18 mouse cellular contexts compared by ENCODE assay signal in the genomic region with DNA sequence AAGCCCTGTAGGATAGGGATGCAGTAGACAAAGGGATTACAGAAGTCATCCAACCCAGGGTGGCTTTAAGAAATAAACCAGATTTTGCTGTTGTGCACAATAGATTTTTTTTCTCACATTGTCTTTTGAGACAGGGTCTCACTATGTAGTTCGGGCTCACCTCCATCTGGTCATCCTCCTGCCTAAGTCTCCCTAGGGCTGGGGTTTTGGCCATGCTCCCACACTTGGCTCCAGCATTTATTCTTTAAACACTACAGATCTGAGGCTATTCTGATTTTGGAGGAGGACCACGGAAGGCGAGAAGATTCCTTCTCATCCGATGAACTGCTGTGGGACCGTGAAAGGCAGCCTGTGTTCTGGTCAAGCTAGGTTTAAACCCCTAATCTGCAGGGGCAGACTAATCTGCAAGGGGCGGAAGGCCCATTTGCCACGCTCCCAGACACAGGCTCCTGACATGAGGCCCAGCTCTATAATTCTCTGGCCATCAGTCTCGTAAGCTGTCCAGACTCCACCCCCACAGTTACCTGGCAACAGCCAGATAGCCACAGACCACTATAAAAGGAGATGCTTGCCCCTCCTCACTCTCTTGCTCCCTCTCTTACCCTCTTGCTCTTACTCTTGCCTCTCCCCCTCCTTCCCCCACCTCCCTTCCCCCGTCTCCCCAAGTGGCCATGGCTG. TPM values are rescaled to one million over a fixed set of nuclear protein-coding genes. Genes with fewer than 3 reads are reported as not detected.
A peak's percentile ranks its signal among the peaks of the same experiment; 100 is the strongest.
DNase-seq lines count a peak whose midpoint lies in the region; ATAC-seq and TF ChIP-seq lines count a peak whose summit lies in the region.
"Had no signal": no experiment of that assay in that cellular context is flagged by ENCODE, and none has a peak within 500 bp of the region (broad histone marks: within the 10 kb centered on the region; RNA-seq: fewer than 3 reads in every experiment).

No protein-coding gene starts in this region.

- 58% methylated on average over 9 of the region's 9 CpGs for WGBS in heart, postnatal 0 days
- WGBS in heart, embryonic 11.5 days (ENCODE audit: insufficient replicate concordance): 57% methylated on average over 9 of the region's 9 CpGs
- WGBS in forebrain, postnatal 0 days: 44% methylated on average over 9 of the region's 9 CpGs
- 51% methylated on average over 9 of the region's 9 CpGs for WGBS in limb, embryonic 10.5 days
- WGBS in neural tube, embryonic 14.5 days: 35% methylated on average over 9 of the region's 9 CpGs

- no peak for TF ChIP-seq CTCF in heart, postnatal 0 days (IDR thresholded peaks at IDR 0.05; ENCODE audit: low read depth)
- no peak for TF ChIP-seq CTCF in forebrain, postnatal 0 days (IDR thresholded peaks at IDR 0.05; ENCODE audit: low read depth)

- no peaks in the 10 kb centered on the region for H3K4me1 ChIP-seq in heart, postnatal 0 days (ENCODE audit: control insufficient read depth, insufficient read depth)
- H3K4me1 ChIP-seq in heart, embryonic 11.5 days (ENCODE audit: control insufficient read depth, insufficient read depth, low read length): peaks cover 5% of the 10 kb centered on the region; the same call in 1 of the 2 replicates
- H3K4me1 ChIP-seq in forebrain, postnatal 0 days (ENCODE audit: insufficient read depth): no peaks in the 10 kb centered on the region
- H3K4me1 ChIP-seq in limb, embryonic 10.5 days: peaks cover 8% of the 10 kb centered on the region
- H3K4me1 ChIP-seq in neural tube, embryonic 14.5 days (ENCODE audit: control insufficient read depth, insufficient read depth, low read length): no peaks in the 10 kb centered on the region
- H3K4me1 ChIP-seq: embryonic facial prominence, embryonic 12.5 days; limb, embryonic 13.5 days had no signal

- peak; percentile 29; the same call in 1 of the 2 replicates for ATAC-seq in heart, postnatal 0 days (ENCODE audit: insufficient read depth, low read depth)
- no peak for ATAC-seq in heart, embryonic 11.5 days (replicated peaks; ENCODE audit: insufficient number of reproducible peaks, low FRiP score, low TSS enrichment)
- 0 out of 2 replicates have a peak, but pooled peaks have one; percentile 20 for ATAC-seq in forebrain, postnatal 0 days
- peak; percentile 58; the same call in 1 of the 2 replicates for ATAC-seq in neural tube, embryonic 14.5 days (ENCODE audit: low read depth)
- ATAC-seq: CD4-positive, CD25-positive, alpha-beta regulatory T cell, adult 4 months; inflammation-experienced regulatory T-cells, adult 6 months had no signal

- no peak for TF ChIP-seq EP300 in heart, postnatal 0 days (IDR thresholded peaks at IDR 0.05; ENCODE audit: low read depth)

- no peaks in the 10 kb centered on the region for H3K9me3 ChIP-seq in heart, postnatal 0 days (replicated peaks; ENCODE audit: control insufficient read depth, low read length)
- no peaks in the 10 kb centered on the region for H3K9me3 ChIP-seq in heart, embryonic 11.5 days (replicated peaks; ENCODE audit: control insufficient read depth, low read length)
- H3K9me3 ChIP-seq in forebrain, postnatal 0 days (ENCODE audit: low read length): no peaks in the 10 kb centered on the region
- H3K9me3 ChIP-seq in limb, embryonic 10.5 days (replicated peaks): no peaks in the 10 kb centered on the region
- H3K9me3 ChIP-seq in neural tube, embryonic 14.5 days (ENCODE audit: control insufficient read depth, low read length): no peaks in the 10 kb centered on the region
- H3K9me3 ChIP-seq: embryonic facial prominence, embryonic 12.5 days; limb, embryonic 13.5 days had no signal

- no peak overlapping the region for H3K27ac ChIP-seq in heart, postnatal 0 days (ENCODE audit: low read depth)
- no peak overlapping the region for H3K27ac ChIP-seq in heart, embryonic 11.5 days (ENCODE audit: low read depth, low read length)
- no peak overlapping the region for H3K27ac ChIP-seq in forebrain, postnatal 0 days (ENCODE audit: low read depth, low read length)
- peak overlapping the region; percentile 25; the same call in 1 of the 2 replicates for H3K27ac ChIP-seq in limb, embryonic 10.5 days
- H3K27ac ChIP-seq in neural tube, embryonic 14.5 days (ENCODE audit: low read depth, low read length): no peak overlapping the region
- H3K27ac ChIP-seq: embryonic facial prominence, embryonic 12.5 days; limb, embryonic 13.5 days had no signal

- no peak overlapping the region for H3K4me3 ChIP-seq in heart, postnatal 0 days (ENCODE audit: low read depth, low read length)
- no peak overlapping the region for H3K4me3 ChIP-seq in heart, embryonic 11.5 days (ENCODE audit: low read depth, low read length)
- no peak overlapping the region for H3K4me3 ChIP-seq in forebrain, postnatal 0 days (ENCODE audit: low read depth, low read length)
- H3K4me3 ChIP-seq in limb, embryonic 10.5 days: no peak overlapping the region
- no peak overlapping the region for H3K4me3 ChIP-seq in neural tube, embryonic 14.5 days (ENCODE audit: low read depth, low read length)
- H3K4me3 ChIP-seq: embryonic facial prominence, embryonic 12.5 days; limb, embryonic 13.5 days had no signal

- H3K9ac ChIP-seq in heart, postnatal 0 days (replicated peaks; ENCODE audit: low read depth, low read length): no peak overlapping the region
- H3K9ac ChIP-seq in heart, embryonic 11.5 days (ENCODE audit: low read depth, low read length): no peak overlapping the region
- no peak overlapping the region for H3K9ac ChIP-seq in forebrain, postnatal 0 days
- no peak overlapping the region for H3K9ac ChIP-seq in neural tube, embryonic 14.5 days (replicated peaks; ENCODE audit: low read depth, low read length)
- H3K9ac ChIP-seq: embryonic facial prominence, embryonic 12.5 days; limb, embryonic 13.5 days had no signal

- peaks cover 92% of the 10 kb centered on the region for H3K36me3 ChIP-seq in heart, postnatal 0 days (replicated peaks; ENCODE audit: control insufficient read depth, insufficient read depth, low read length)
- peaks cover 60% of the 10 kb centered on the region for H3K36me3 ChIP-seq in heart, embryonic 11.5 days (ENCODE audit: control insufficient read depth, insufficient read depth, low read length)
- H3K36me3 ChIP-seq in forebrain, postnatal 0 days (ENCODE audit: insufficient read depth): no peaks in the 10 kb centered on the region
- H3K36me3 ChIP-seq in limb, embryonic 10.5 days: peaks cover 43% of the 10 kb centered on the region
- no peaks in the 10 kb centered on the region for H3K36me3 ChIP-seq in neural tube, embryonic 14.5 days (ENCODE audit: control insufficient read depth, insufficient read depth, low read length)

- H3K4me2 ChIP-seq in heart, postnatal 0 days (ENCODE audit: low read depth, low read length): no peak overlapping the region
- H3K4me2 ChIP-seq in heart, embryonic 11.5 days: no peak overlapping the region
- H3K4me2 ChIP-seq in forebrain, postnatal 0 days (ENCODE audit: low read depth): no peak overlapping the region
- H3K4me2 ChIP-seq in neural tube, embryonic 14.5 days (ENCODE audit: low read depth, low read length): no peak overlapping the region
- H3K4me2 ChIP-seq: embryonic facial prominence, embryonic 12.5 days; limb, embryonic 13.5 days had no signal

- DNase-seq in heart, postnatal 0 days (ENCODE audit: low spot score): no peak
- no peak for DNase-seq in forebrain, postnatal 0 days
- no peak for DNase-seq in limb, embryonic 10.5 days (ENCODE audit: low spot score)
- DNase-seq in cerebellum, adult 9-10 months: no peak
- no peak for DNase-seq in kidney, postnatal 4 days
- DNase-seq in heart, adult 8-10 months (ENCODE audit: low spot score): no peak
- DNase-seq: cerebellum, adult 11-12 months; gastrocnemius, postnatal 36 days; lung, postnatal 36 days; right cerebral cortex, adult 18-20 months; spleen, adult 18-20 months; thymus, postnatal 4 days had no signal

- H3K27me3 ChIP-seq in heart, postnatal 0 days (ENCODE audit: control insufficient read depth, insufficient read depth, low read length): no peaks in the 10 kb centered on the region
- no peaks in the 10 kb centered on the region for H3K27me3 ChIP-seq in heart, embryonic 11.5 days (ENCODE audit: control insufficient read depth, insufficient read depth, low read length)
- H3K27me3 ChIP-seq in forebrain, postnatal 0 days (ENCODE audit: insufficient read depth, low read length): no peaks in the 10 kb centered on the region
- H3K27me3 ChIP-seq in limb, embryonic 10.5 days (ENCODE audit: low read depth, poor library complexity, severe bottlenecking): no peaks in the 10 kb centered on the region
- H3K27me3 ChIP-seq in neural tube, embryonic 14.5 days (ENCODE audit: control insufficient read depth, insufficient read depth, low read length): no peaks in the 10 kb centered on the region
- H3K27me3 ChIP-seq: embryonic facial prominence, embryonic 12.5 days; limb, embryonic 13.5 days had no signal

RNA-seq across cellular contexts. Expression of a gene that starts 10.4 kb away (rescaled TPM):
- total RNA-seq in heart, postnatal 0 days (2014; rRNA removed; ENCODE audit: low replicate concordance): 55.0 and 68.0 TPM in 2 replicates
- 88.5 and 93.6 TPM in 2 replicates for polyA plus RNA-seq in heart, postnatal 0 days (2015; fragmentation: Nextera tagmentation; extraction: Ambion mirVana)
- polyA plus RNA-seq in heart, embryonic 11.5 days (2014; fragmentation: Nextera tagmentation; extraction: Ambion mirVana): 87.0 and 95.3 TPM in 2 replicates
- total RNA-seq in forebrain, postnatal 0 days (2014; rRNA removed): 56.6 and 65.7 TPM in 2 replicates
- 129 and 137 TPM in 2 replicates for polyA plus RNA-seq in forebrain, postnatal 0 days (2015; fragmentation: Nextera tagmentation; extraction: Ambion mirVana)
- polyA plus RNA-seq in limb, embryonic 10.5 days (2016; fragmentation: Nextera tagmentation; extraction: Ambion mirVana): 149 and 158 TPM in 2 replicates
- polyA plus RNA-seq in neural tube, embryonic 14.5 days (2014; fragmentation: Nextera tagmentation; extraction: Ambion mirVana): 121 TPM in 2 replicates
- 100 to 1,000 TPM in 2 of 4 experiments, 10 to 100 TPM in 2; 95.4 to 106 (median 99.0) TPM for total RNA-seq in heart, adult 8-10 months (2022)

RNA-seq across cellular contexts. Expression of a gene that starts 24.1 kb away (rescaled TPM):
- total RNA-seq in heart, postnatal 0 days (2014; rRNA removed; ENCODE audit: low replicate concordance): 29.7 and 35.5 TPM in 2 replicates
- polyA plus RNA-seq in heart, postnatal 0 days (2015; fragmentation: Nextera tagmentation; extraction: Ambion mirVana): 4.2 and 6.2 TPM in 2 replicates
- polyA plus RNA-seq in heart, embryonic 11.5 days (2014; fragmentation: Nextera tagmentation; extraction: Ambion mirVana): 31.6 and 37.2 TPM in 2 replicates
- total RNA-seq in forebrain, postnatal 0 days (2014; rRNA removed): 7.2 and 12.2 TPM in 2 replicates
- 1.1 and 2.0 TPM in 2 replicates for polyA plus RNA-seq in forebrain, postnatal 0 days (2015; fragmentation: Nextera tagmentation; extraction: Ambion mirVana)
- polyA plus RNA-seq in limb, embryonic 10.5 days (2016; fragmentation: Nextera tagmentation; extraction: Ambion mirVana): 5.9 and 7.4 TPM in 2 replicates
- polyA plus RNA-seq in neural tube, embryonic 14.5 days (2014; fragmentation: Nextera tagmentation; extraction: Ambion mirVana): 2.7 and 4.4 TPM in 2 replicates
- 1 to 10 TPM in 2 of 4 experiments, under 1 TPM in 2; 0.80 to 3.1 (median 1.6) TPM for total RNA-seq in heart, adult 8-10 months (2022)

RNA-seq across cellular contexts. Expression of a gene that starts 35.7 kb away (rescaled TPM):
- 0.08 TPM in 1 of 2 replicates, not detected in the other for total RNA-seq in heart, postnatal 0 days (2014; rRNA removed; ENCODE audit: low replicate concordance)
- polyA plus RNA-seq in heart, postnatal 0 days (2015; fragmentation: Nextera tagmentation; extraction: Ambion mirVana): 0.07 and 0.12 TPM in 2 replicates
- polyA plus RNA-seq in heart, embryonic 11.5 days (2014; fragmentation: Nextera tagmentation; extraction: Ambion mirVana): 0.06 and 0.09 TPM in 2 replicates
- 2.3 and 5.1 TPM in 2 replicates for total RNA-seq in forebrain, postnatal 0 days (2014; rRNA removed)
- 3.3 and 5.7 TPM in 2 replicates for polyA plus RNA-seq in forebrain, postnatal 0 days (2015; fragmentation: Nextera tagmentation; extraction: Ambion mirVana)
- polyA plus RNA-seq in limb, embryonic 10.5 days (2016; fragmentation: Nextera tagmentation; extraction: Ambion mirVana): 0.05 and 0.06 TPM in 2 replicates
- 3.7 and 4.0 TPM in 2 replicates for polyA plus RNA-seq in neural tube, embryonic 14.5 days (2014; fragmentation: Nextera tagmentation; extraction: Ambion mirVana)
- total RNA-seq in heart, adult 8-10 months (2022): under 1 TPM in 3 of 4 experiments, not detected in 1; 0.09 to 0.22 (median 0.14) TPM

RNA-seq across cellular contexts. Expression of a gene that starts 45.6 kb away (rescaled TPM):
- 30.8 and 31.2 TPM in 2 replicates for total RNA-seq in heart, postnatal 0 days (2014; rRNA removed; ENCODE audit: low replicate concordance)
- 10.0 and 11.7 TPM in 2 replicates for polyA plus RNA-seq in heart, postnatal 0 days (2015; fragmentation: Nextera tagmentation; extraction: Ambion mirVana)
- polyA plus RNA-seq in heart, embryonic 11.5 days (2014; fragmentation: Nextera tagmentation; extraction: Ambion mirVana): 22.6 and 36.1 TPM in 2 replicates
- total RNA-seq in forebrain, postnatal 0 days (2014; rRNA removed): 4.0 and 5.2 TPM in 2 replicates
- 1.5 and 2.0 TPM in 2 replicates for polyA plus RNA-seq in forebrain, postnatal 0 days (2015; fragmentation: Nextera tagmentation; extraction: Ambion mirVana)
- polyA plus RNA-seq in limb, embryonic 10.5 days (2016; fragmentation: Nextera tagmentation; extraction: Ambion mirVana): 13.7 and 13.8 TPM in 2 replicates
- 2.3 and 5.6 TPM in 2 replicates for polyA plus RNA-seq in neural tube, embryonic 14.5 days (2014; fragmentation: Nextera tagmentation; extraction: Ambion mirVana)
- total RNA-seq in heart, adult 8-10 months (2022): 1 to 10 TPM; 3.2 to 5.1 (median 4.5) TPM

RNA-seq across cellular contexts. Expression of a gene that starts 55.3 kb away (rescaled TPM):
- total RNA-seq in heart, postnatal 0 days (2014; rRNA removed; ENCODE audit: low replicate concordance): not detected in 2 replicates
- not detected in 2 replicates for polyA plus RNA-seq in heart, postnatal 0 days (2015; fragmentation: Nextera tagmentation; extraction: Ambion mirVana)
- 0.20 TPM in 2 replicates for polyA plus RNA-seq in heart, embryonic 11.5 days (2014; fragmentation: Nextera tagmentation; extraction: Ambion mirVana)
- 34.9 and 40.0 TPM in 2 replicates for total RNA-seq in forebrain, postnatal 0 days (2014; rRNA removed)
- 4.0 and 5.9 TPM in 2 replicates for polyA plus RNA-seq in forebrain, postnatal 0 days (2015; fragmentation: Nextera tagmentation; extraction: Ambion mirVana)
- polyA plus RNA-seq in limb, embryonic 10.5 days (2016; fragmentation: Nextera tagmentation; extraction: Ambion mirVana): 0.96 and 0.98 TPM in 2 replicates
- 7.4 and 10.1 TPM in 2 replicates for polyA plus RNA-seq in neural tube, embryonic 14.5 days (2014; fragmentation: Nextera tagmentation; extraction: Ambion mirVana)
- total RNA-seq in heart, adult 8-10 months (2022): not detected
- total RNA-seq: gastrocnemius, postnatal 36 days had no signal
